Mouse (Mus musculus): ENCODE measurements around the gene 1110002E22Rik. TPM values are rescaled to one million over a fixed set of nuclear protein-coding genes. Genes with fewer than 3 reads are reported as not detected.

1110002E22Rik gene
- polyA plus RNA-seq, 1 experiment from 2014 or later: 12.1 TPM

- no peak overlapping the region for H3K27ac ChIP-seq (ENCODE audit: poor library complexity, severe bottlenecking)
Observed at GRCm38 (mm10) chr3:138041591-138042301, 23.1 kb upstream of the 1110002E22Rik start.

GRCm38 (mm10) chr3:138043316-138043715 lies 21.5 kb upstream of the 1110002E22Rik start:
- no peak for ATAC-seq (ENCODE audit: insufficient number of reproducible peaks, low FRiP score)
- 78% methylated on average over 7 of the region's 7 CpGs for WGBS
- peaks cover 12% of the 10 kb centered on the region; the same call in 1 of the 2 replicates for H3K4me1 ChIP-seq (replicated peaks)
- no peaks in the 10 kb centered on the region for H3K27me3 ChIP-seq (replicated peaks)
- H3K36me3 ChIP-seq: no peaks in the 10 kb centered on the region
- H3K9ac ChIP-seq: no peak overlapping the region
- no peak overlapping the region for H3K27ac ChIP-seq (ENCODE audit: poor library complexity, severe bottlenecking)
- no peak overlapping the region for H3K4me3 ChIP-seq
- H3K9me3 ChIP-seq (replicated peaks): no peaks in the 10 kb centered on the region
- no peak overlapping the region for H3K4me2 ChIP-seq

More at GRCm38 (mm10) chr3:138041591-138042301, 23.1 kb upstream of the 1110002E22Rik start:
- WGBS: 58% methylated on average over 3 of the region's 3 CpGs
- no peaks in the 10 kb centered on the region for H3K27me3 ChIP-seq (replicated peaks)
- H3K4me1 ChIP-seq (replicated peaks): peaks cover 9% of the 10 kb centered on the region; the same call in 1 of the 2 replicates
- ATAC-seq (ENCODE audit: insufficient number of reproducible peaks, low FRiP score): no peak
- H3K4me2 ChIP-seq: no peak overlapping the region
- no peaks in the 10 kb centered on the region for H3K36me3 ChIP-seq
- H3K9me3 ChIP-seq (replicated peaks): no peaks in the 10 kb centered on the region
- no peak overlapping the region for H3K4me3 ChIP-seq
- no peak overlapping the region for H3K9ac ChIP-seq

DNA sequence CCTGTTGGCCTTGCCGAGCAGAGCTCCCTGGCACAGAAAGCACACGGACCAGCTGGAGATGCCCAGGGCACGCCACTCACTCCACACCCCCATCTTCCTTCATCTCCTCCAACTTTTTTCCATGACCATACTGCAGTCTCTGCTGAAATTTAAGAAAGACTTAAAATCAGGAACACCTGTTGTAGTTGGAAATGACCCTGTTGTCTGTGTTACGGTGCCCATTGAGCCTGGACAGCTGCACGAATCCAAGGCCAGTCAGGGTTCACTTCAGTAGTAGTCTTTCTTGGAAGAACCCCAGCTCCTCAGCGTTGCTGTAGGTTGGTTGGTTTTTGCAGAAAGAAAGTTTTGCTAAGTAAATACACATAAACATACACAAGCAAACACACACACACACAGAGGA lies 15.3 kb upstream of the 1110002E22Rik start:
- no peak overlapping the region for H3K27ac ChIP-seq (ENCODE audit: poor library complexity, severe bottlenecking)
- ATAC-seq (ENCODE audit: insufficient number of reproducible peaks, low FRiP score): no peak
- H3K4me2 ChIP-seq: no peak overlapping the region
- H3K4me1 ChIP-seq (replicated peaks): peaks cover 23% of the 10 kb centered on the region
- H3K4me3 ChIP-seq: no peak overlapping the region
- no peak overlapping the region for H3K9ac ChIP-seq
- WGBS: 87% methylated on average over 6 of the region's 6 CpGs
- H3K9me3 ChIP-seq (replicated peaks): no peaks in the 10 kb centered on the region
- H3K27me3 ChIP-seq (replicated peaks): no peaks in the 10 kb centered on the region
- H3K36me3 ChIP-seq: no peaks in the 10 kb centered on the region

DNA sequence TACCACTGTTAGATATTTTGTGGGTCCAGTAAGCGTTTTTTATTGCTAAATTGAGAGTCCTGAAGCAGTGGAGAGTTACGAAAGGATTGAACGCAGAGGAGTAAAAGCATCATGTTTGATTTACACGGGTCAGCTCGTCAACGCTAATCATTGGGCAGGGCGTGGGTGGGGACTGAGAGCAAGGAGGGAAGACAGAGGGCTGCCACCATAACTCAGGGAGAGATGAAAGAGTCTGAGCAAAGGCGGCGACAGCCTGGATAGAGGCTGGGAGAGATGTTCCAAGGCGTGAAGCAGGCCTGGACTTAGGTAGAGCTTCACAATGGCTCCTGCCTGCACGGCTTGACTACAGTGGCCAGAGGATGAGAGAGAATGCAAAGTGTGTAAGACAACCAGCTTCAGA lies 14.1 kb upstream of the 1110002E22Rik start:
- H3K36me3 ChIP-seq: no peaks in the 10 kb centered on the region
- no peak for ATAC-seq (ENCODE audit: insufficient number of reproducible peaks, low FRiP score)
- 61% methylated on average over 11 of the region's 11 CpGs for WGBS
- no peaks in the 10 kb centered on the region for H3K9me3 ChIP-seq (replicated peaks)
- no peak overlapping the region for H3K9ac ChIP-seq
- peaks cover 30% of the 10 kb centered on the region for H3K4me1 ChIP-seq (replicated peaks)
- no peak overlapping the region for H3K27ac ChIP-seq (ENCODE audit: poor library complexity, severe bottlenecking)
- no peak overlapping the region for H3K4me2 ChIP-seq
- H3K27me3 ChIP-seq (replicated peaks): no peaks in the 10 kb centered on the region
- H3K4me3 ChIP-seq: no peak overlapping the region

DNA sequence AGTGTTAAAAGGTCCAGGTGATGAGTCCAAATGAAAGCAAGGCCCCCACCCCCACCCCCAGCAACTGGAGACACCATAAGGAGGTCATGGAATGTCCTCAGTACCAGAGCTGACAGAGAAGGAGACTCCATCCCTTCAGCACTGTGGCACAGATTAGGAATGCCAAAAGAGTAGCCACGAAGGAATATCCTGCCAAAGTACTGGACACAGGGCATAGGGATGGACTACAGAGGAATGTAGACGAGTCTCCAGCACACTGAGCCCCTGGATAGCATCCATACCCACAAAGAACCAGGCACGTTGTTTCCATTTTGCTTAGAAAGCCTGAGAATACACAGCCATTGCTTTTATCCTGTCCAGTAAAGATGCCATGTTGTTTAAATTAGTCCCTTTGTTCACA lies 13.4 kb upstream of the 1110002E22Rik start:
- ATAC-seq (ENCODE audit: insufficient number of reproducible peaks, low FRiP score): no peak
- 75% methylated on average over 3 of the region's 3 CpGs for WGBS

DNA sequence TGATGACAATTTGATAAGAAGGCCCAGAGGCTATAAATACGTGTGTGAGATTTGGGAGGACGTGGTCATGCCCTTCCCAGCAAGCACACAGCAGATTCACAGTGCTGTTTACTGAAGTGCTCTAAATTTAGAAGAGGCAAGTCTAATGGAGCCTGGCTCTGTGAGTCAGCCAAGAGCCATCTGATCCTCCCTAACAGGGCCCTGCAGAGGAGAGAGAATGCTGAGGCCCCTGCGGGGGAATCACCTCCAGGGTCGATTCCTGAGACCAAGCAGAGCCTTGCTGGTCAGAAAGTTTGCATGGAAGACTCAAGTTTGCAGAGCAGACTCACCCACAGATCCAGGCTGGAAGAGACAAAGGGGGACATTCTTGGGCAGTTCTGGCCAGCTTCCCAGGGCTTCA lies 10.9 kb upstream of the 1110002E22Rik start:
- 0 out of 2 replicates have a peak overlapping the region, but pooled peaks have one; percentile 5 for H3K4me3 ChIP-seq

More for the DNA sequence above, 13.4 kb upstream of the 1110002E22Rik start:
- H3K4me2 ChIP-seq: no peak overlapping the region
- H3K9me3 ChIP-seq (replicated peaks): no peaks in the 10 kb centered on the region
- no peak overlapping the region for H3K27ac ChIP-seq (ENCODE audit: poor library complexity, severe bottlenecking)
- peaks cover 33% of the 10 kb centered on the region for H3K4me1 ChIP-seq (replicated peaks)
- H3K36me3 ChIP-seq: no peaks in the 10 kb centered on the region
- H3K4me3 ChIP-seq: no peak overlapping the region
- no peak overlapping the region for H3K9ac ChIP-seq
- no peaks in the 10 kb centered on the region for H3K27me3 ChIP-seq (replicated peaks)

DNA sequence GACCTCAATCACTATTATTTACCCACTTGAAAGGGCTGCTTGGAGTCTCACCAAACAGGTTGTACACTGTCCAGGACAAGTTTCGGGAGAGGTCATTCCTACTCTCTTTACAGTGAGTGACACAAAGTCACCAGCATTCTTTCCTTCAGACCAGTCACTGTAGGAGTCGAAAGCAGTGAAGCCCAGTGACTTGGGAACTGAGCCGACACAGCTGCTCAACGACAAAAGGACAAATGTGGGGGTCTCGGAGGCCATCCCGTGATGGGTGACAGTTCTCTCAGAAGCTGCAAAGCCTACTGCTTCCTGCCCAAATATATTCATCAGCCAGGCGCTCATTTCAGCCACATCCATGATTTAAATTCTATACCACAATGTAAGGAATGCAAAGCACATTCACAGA lies 7.9 kb upstream of the 1110002E22Rik start:
- peaks cover 51% of the 10 kb centered on the region for H3K4me1 ChIP-seq (replicated peaks)
- 56% methylated on average over 7 of the region's 7 CpGs for WGBS
- H3K4me3 ChIP-seq: no peak overlapping the region
- ATAC-seq (ENCODE audit: insufficient number of reproducible peaks, low FRiP score): no peak
- no peak overlapping the region for H3K4me2 ChIP-seq
- no peaks in the 10 kb centered on the region for H3K36me3 ChIP-seq
- 0 out of 2 replicates have a peak overlapping the region, but pooled peaks have one; percentile 24 for H3K27ac ChIP-seq (ENCODE audit: poor library complexity, severe bottlenecking)
- H3K9ac ChIP-seq: no peak overlapping the region
- H3K27me3 ChIP-seq (replicated peaks): no peaks in the 10 kb centered on the region
- no peaks in the 10 kb centered on the region for H3K9me3 ChIP-seq (replicated peaks)

More for the DNA sequence above, 10.9 kb upstream of the 1110002E22Rik start:
- ATAC-seq (ENCODE audit: insufficient number of reproducible peaks, low FRiP score): peak; percentile 87
- peaks cover 42% of the 10 kb centered on the region for H3K4me1 ChIP-seq (replicated peaks)
- no peaks in the 10 kb centered on the region for H3K36me3 ChIP-seq
- no peaks in the 10 kb centered on the region for H3K27me3 ChIP-seq (replicated peaks)
- H3K9me3 ChIP-seq (replicated peaks): no peaks in the 10 kb centered on the region
- 12% methylated on average over 4 of the region's 4 CpGs for WGBS
- H3K4me2 ChIP-seq: peak overlapping the region; percentile 49
- H3K9ac ChIP-seq: no peak overlapping the region
- H3K27ac ChIP-seq (ENCODE audit: poor library complexity, severe bottlenecking): peak overlapping the region; percentile 97

- Histone ChIP-seq H3K4me1 (replicated peaks) (peaks cover 44% of the 10 kb centered on the region), H3K9me3 (replicated peaks) (no peaks in the 10 kb centered on the region), H3K9ac (no peak overlapping the region), H3K27me3 (replicated peaks) (no peaks in the 10 kb centered on the region), H3K4me3 (no peak overlapping the region), H3K27ac (ENCODE audit: poor library complexity, severe bottlenecking) (no peak overlapping the region), H3K36me3 (no peaks in the 10 kb centered on the region), H3K4me2 (no peak overlapping the region)
- WGBS: 70% methylated on average over 4 of the region's 4 CpGs
- no peak for ATAC-seq (ENCODE audit: insufficient number of reproducible peaks, low FRiP score)
Observed at GRCm38 (mm10) chr3:138058226-138058625, 6.6 kb upstream of the 1110002E22Rik start.

GRCm38 (mm10) chr3:138060429-138060828 lies 4.4 kb upstream of the 1110002E22Rik start:
- 48% methylated on average over 7 of the region's 7 CpGs for WGBS
- Histone ChIP-seq H3K4me2 (no peak overlapping the region), H3K4me3 (no peak overlapping the region), H3K36me3 (no peaks in the 10 kb centered on the region), H3K9ac (no peak overlapping the region), H3K27me3 (replicated peaks) (no peaks in the 10 kb centered on the region), H3K4me1 (replicated peaks) (peaks cover 45% of the 10 kb centered on the region), H3K9me3 (replicated peaks) (no peaks in the 10 kb centered on the region), H3K27ac (ENCODE audit: poor library complexity, severe bottlenecking) (peak overlapping the region; percentile 50)
- ATAC-seq (ENCODE audit: insufficient number of reproducible peaks, low FRiP score): peak; percentile 34; the same call in 1 of the 2 replicates

DNA sequence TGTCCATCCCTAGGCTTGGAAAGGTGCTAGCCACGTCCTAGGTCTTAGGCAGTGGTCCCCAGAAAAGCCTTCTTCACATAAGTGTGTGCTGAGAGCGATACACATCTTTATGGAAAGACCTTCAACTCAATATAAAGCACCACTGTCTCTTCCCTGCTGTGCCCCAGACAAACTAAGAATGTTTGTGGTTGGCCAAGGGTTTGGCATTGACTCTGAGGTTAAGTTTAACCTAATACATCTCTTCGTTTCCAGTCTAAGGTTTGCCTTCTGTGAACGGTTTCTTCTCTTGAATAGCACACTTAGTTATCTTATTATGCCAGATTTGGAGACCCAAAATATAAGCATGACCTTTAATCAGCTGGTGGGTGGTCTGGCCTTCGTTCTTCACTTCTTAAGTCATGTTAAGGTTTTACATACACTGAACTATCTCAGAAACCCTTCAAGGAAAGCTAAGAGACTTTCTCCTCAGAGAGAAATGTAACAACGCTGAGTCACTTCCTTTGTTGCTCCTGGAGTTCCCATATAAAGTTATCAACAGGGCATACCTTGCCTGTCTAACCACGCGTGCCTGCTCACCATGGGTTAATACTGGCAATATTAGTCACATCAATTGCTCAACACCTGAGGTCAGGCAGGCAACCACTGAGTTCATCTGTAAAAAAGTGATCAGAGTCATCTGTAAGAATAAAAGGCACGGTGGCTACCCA lies 3.5 kb upstream of the 1110002E22Rik start:
- no peaks in the 10 kb centered on the region for H3K36me3 ChIP-seq
- no peak overlapping the region for H3K27ac ChIP-seq (ENCODE audit: poor library complexity, severe bottlenecking)
- H3K9ac ChIP-seq: no peak overlapping the region
- H3K9me3 ChIP-seq (replicated peaks): no peaks in the 10 kb centered on the region
- whole genome bisulfite sequencing: 64% methylated on average over 9 of the region's 9 CpGs
- H3K4me3 ChIP-seq: no peak overlapping the region
- peaks cover 51% of the 10 kb centered on the region for H3K4me1 ChIP-seq (replicated peaks)
- ATAC-seq (ENCODE audit: insufficient number of reproducible peaks, low FRiP score): no peak
- H3K4me2 ChIP-seq: no peak overlapping the region
- no peaks in the 10 kb centered on the region for H3K27me3 ChIP-seq (replicated peaks)

GRCm38 (mm10) chr3:138062673-138063072 lies 2.2 kb upstream of the 1110002E22Rik start:
- Histone ChIP-seq H3K4me2 (no peak overlapping the region), H3K27me3 (replicated peaks) (no peaks in the 10 kb centered on the region), H3K9me3 (replicated peaks) (no peaks in the 10 kb centered on the region), H3K9ac (no peak overlapping the region), H3K4me3 (no peak overlapping the region), H3K36me3 (no peaks in the 10 kb centered on the region), H3K27ac (ENCODE audit: poor library complexity, severe bottlenecking) (no peak overlapping the region), H3K4me1 (replicated peaks) (peaks cover 44% of the 10 kb centered on the region)
- WGBS: 88% methylated on average over 4 of the region's 4 CpGs
- no peak for ATAC-seq (ENCODE audit: insufficient number of reproducible peaks, low FRiP score)

Measured in heart, embryonic 12.5 days (tissue).